Mouse (Mus musculus): ENCODE data around the gene Dock3.

The Dock3 gene

DNA sequence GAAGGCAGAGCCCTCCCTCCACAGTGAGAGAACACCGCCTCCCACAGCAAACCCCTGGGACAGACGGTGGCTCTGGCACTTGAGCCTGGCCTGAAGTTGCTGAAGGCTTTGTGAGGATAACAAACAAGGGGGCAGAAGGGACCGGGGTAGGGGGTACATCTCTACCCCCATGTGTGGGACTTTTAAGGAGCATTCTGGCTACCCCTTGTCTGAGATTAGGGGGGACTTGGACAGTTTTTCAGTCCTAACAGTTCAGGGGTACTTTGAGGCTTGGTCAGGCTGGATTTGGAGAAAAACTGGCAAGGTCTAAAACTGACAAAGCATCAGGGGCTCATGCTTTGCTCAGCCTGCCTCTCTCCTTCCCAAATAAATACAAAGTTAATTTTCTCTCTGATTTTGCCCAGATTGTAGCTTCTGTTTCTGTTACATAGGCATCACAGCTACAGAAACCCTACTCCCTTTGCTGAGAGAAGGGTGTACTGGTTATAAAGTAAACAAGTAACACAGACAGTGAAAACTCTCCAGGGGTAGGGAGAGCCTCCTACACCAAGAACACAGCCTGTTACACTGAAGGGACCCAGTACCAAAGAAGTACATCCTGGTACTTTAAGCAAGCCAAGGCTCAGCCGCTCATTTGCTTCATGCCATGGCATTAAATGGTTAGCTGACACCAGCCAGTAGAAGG lies 350.5 kb downstream of the Dock3 start:
- in situ Hi-C loops (cut with MboI; ENCODE audit: low pct_unique_long_range_greater_than_20kb in 1 of 2, low sequenced_read_pairs in 2 of 2, unreplicated experiment in 1 of 2) = no loop called here

DNA sequence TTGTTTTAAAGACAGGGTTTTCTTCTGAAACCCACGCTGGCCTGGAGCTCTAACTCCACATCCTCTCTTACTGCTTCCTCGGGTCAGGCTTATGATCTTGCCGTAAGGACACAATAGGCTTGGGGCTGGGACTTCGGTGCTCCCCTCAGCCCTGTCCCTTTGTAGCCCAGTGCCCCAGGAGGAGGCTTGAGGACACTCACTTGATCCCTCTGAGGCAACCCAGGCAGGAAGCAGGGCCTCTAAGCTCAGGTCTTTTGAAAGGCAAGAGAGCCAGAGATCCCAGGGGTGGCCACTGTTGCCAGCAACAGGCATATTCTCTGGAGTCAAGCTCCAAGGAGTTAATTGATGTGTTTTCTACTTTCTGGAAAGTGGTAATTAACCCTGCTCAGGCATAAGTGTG lies 352.2 kb downstream of the Dock3 start:
- in situ Hi-C loops (cut with MboI; ENCODE audit: low pct_unique_long_range_greater_than_20kb in 1 of 2, low sequenced_read_pairs in 2 of 2, unreplicated experiment in 1 of 2) = loop anchor here in 1 of 2 experiments (5.0 kb wide), 1 partner anchor 42 kb away; no protein-coding TSS in a partner anchor

DNA sequence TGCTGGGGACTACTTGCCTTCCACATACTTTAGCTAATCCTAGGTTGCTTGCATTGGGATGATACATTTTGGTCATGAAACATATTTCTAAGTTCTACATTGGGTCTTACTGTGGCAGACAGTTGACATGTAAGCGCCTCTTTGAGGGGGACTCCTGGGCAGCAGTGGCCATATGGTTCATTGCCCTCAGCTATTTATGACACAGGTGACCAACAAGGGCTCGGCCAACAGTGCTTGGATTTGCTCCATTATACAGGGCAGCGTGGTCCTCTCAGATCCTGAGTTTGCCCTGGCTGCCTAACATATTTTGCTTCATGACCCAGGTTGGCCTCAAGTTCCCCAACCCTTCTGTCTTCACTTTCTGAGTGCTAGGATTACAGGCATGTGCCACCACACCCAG lies 355.0 kb downstream of the Dock3 start:
- in situ Hi-C loops (cut with MboI; ENCODE audit: low pct_unique_long_range_greater_than_20kb in 1 of 2, low sequenced_read_pairs in 2 of 2, unreplicated experiment in 1 of 2) = loop anchor here in 1 of 2 experiments (5.0 kb wide), 1 partner anchor 39 kb away; no protein-coding TSS in a partner anchor

DNA sequence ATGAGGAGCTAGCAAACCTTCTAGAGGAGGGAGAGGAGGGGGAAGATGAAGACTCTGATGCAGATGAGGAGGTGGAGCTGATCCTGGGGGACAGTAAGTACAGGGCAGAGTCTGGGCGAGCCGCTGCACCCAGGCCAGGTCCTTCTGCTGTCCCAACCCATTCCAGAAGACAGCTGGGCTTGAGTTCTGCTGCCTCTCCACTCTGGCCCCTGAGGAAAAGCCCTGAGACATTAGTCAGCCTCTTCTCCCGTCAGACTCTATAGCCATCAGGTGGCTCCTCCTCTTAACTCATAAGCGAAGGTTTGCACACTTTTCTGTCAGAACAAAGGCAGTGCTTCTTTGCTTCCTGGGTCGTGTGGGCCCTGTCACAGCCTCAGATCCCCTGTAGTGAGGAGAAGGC lies 357.5 kb downstream of the Dock3 start:
- in situ Hi-C loops (cut with MboI; ENCODE audit: low pct_unique_long_range_greater_than_20kb in 1 of 2, low sequenced_read_pairs in 2 of 2, unreplicated experiment in 1 of 2) = loop anchor here (25.0 kb wide), 2 partner anchors 863 to 913 kb away; no protein-coding TSS in a partner anchor

DNA sequence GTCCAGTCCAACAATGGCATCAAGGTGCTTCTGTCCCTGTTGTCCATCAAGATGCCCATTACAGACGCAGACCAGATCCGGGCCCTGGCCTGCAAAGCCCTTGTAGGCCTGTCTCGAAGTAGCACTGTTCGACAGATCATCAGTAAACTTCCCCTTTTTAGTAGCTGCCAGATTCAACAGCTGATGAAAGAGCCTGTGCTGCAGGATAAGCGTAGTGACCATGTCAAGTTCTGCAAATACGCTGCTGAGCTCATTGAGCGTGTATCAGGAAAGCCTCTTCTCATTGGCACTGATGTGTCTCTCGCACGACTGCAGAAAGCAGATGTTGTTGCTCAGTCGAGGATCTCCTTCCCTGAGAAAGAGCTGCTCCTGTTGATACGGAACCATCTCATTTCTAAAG lies 373.7 kb downstream of the Dock3 start:
- in situ Hi-C loops (cut with MboI; ENCODE audit: low pct_unique_long_range_greater_than_20kb in 1 of 2, low sequenced_read_pairs in 2 of 2, unreplicated experiment in 1 of 2) = loop anchor here (25.0 kb wide), 2 partner anchors 879 to 929 kb away; no protein-coding TSS in a partner anchor

DNA sequence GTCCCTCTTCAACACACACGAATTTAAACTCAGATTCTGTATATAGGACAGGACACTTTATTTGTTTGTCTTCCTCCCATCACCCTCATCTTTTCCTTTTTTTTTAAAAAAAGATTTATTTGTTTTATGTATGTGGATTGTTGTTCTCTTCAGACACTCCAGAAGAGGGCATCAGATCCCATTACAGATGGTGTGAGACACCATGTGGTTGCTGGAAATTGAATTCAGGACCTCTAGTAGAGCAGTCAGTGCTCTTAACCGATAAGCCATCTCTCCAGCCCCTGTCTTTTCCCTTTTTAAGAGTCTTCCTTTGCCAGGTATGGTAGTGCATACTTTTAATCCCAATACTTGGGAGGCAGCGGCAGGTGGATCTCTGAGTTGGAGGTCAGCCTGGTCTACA lies 375.0 kb downstream of the Dock3 start:
- in situ Hi-C loops (cut with MboI; ENCODE audit: low pct_unique_long_range_greater_than_20kb in 1 of 2, low sequenced_read_pairs in 2 of 2, unreplicated experiment in 1 of 2) = loop anchor here (25.0 kb wide), 2 partner anchors 881 to 931 kb away; no protein-coding TSS in a partner anchor
